Mouse (Mus musculus) gastrocnemius, postnatal 4 days (tissue): ENCODE measurements around the gene Dtx4. TPM values are rescaled to one million over a fixed set of nuclear protein-coding genes. Genes with fewer than 3 reads are reported as not detected.
"Not testable (repeated sequence)": the region's sequence is repeated elsewhere in the genome, so short reads cannot be mapped to it uniquely, and the experiment has no call there.

ENCODE experiments used
- DNase-seq, 2 experiments: peaks; one replicate each; pipeline ENCODE4 v3.0.0; 2021 to 2022; ENCODE audit warnings: low spot score in 2 of 2, mixed read lengths in 2 of 2
- long read RNA-seq, 2 experiments: library from polyadenylated mRNA; stranded (forward); transcript quantifications; one replicate each; pipeline ENCODE4 v2.0.0; 2021
- total RNA-seq, 2 experiments: library from RNA; stranded (reverse); gene quantifications; 2 replicates each; pipeline ENCODE4 v1.2.3; 2021

Gene Dtx4
- 10 to 100 TPM; 33.2 to 37.5 TPM for total RNA-seq
- long read RNA-seq, experiment 1, full-length matches to known transcripts = 12 of 32 reads
- long read RNA-seq, experiment 1, partial matches to known transcripts = 8 of 32 reads
- long read RNA-seq, experiment 1, other reads (novel, unspliced or antisense) = 12 of 32 reads
- long read RNA-seq, experiment 2, full-length matches to known transcripts = 20 of 51 reads
- long read RNA-seq, experiment 2, partial matches to known transcripts = 11 of 51 reads
- long read RNA-seq, experiment 2, other reads (novel, unspliced or antisense) = 20 of 51 reads

DNA sequence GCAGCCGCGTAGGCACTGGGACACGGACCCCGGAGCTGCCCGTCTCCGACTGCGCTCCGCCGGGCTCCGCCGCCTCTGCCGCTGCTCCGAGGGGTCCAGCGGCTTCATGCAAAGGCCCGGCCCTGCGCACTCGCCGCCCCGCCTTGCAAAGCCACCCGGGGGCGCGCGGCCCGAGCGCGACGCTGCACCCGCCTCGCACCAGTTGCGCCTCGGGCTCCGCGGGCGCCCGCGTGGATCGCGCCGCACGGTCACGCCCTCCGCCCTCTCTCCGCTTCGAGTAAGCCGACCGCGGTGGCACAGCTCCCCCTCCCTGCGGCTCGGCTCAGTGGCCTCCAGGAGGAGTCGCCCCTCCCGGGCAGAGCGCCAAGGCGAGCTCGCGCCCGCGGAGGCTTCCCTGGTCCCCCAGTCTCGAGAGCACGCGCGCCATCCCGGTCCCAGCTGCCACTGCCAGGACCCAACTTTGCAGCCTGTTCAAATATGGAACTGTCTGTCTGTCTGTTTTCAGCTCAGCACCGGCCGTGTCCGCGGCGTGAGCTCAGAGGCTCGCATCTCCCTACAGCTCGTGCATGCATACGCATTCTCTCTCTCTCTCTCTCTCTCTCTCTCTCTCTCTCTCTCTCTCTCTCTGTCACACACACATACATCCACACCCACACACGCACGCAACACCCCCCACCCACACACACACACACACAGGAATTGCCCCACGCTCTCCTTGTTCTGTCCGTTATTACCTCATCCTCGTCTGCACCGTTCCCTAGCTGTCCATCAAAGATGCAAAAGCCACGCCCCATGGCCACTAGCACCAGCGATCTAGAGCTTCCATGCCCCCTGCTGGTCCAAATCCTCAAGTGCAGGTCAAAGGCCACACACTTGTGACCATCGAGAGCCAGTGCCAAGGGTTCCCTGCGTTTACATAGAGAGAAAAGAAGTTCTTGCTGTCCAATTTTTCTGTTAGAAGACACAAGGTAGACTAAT, at the start of gene Dtx4:
Gene Dtx4 (minus strand): TSS at position 85 of the 978 bp plus-strand sequence.
- DNase-seq = peak; percentile 89 to 94

DNA sequence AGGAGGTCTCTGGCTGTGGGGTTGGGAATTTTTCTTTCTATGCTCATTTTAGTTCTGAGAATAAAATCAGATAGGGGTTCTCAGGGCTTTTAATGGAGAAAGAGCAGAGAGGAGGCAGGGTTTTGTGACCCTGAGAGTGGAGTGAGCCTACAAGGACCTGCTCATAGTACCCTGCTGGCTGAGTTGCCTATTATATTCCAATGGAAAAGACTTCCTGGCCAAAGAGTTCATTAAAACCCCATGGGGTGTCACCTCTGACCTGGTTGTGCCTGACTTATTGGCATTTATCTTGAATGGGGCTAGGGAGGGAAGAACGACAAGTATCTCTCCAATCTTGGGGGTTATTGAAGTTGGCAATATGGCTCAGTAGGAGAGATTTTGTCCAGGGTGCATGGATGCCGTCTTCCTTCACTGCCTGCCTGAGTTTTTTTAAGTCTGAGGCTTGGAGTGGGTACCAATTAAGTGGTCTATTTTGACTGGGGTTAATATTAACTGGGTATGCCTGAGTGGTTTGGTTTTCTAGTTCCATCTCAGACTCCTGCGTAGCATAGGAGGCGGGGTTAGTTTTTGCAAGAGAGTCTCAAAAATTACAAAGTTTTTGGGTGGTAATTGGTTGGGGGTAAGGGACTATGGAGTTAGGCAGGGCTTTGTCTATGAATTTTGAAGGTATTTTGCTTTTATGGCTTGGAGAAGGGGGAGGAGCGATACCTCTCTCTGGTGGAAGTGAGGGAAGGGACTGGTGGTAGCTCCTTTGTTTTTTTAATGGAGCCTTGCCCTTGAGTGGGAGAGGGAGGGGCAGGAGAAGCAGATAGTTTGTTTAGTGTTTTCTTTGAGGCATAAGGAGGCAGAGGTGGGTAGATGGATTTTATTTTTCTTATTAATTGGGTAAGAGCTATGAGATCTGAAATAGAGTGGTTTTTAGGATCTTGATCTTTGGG, 49.0 kb upstream of the Dtx4 start:
- DNase-seq = no peak

GRCm38 (mm10) chr19:12549166-12549565, 47.9 kb upstream of the Dtx4 start:
- DNase-seq = peak in 1 of 2 experiments; percentile 36

GRCm38 (mm10) chr19:12545440-12545839, 44.2 kb upstream of the Dtx4 start, which contains the start of gene Fam111a:
Gene Fam111a, plus strand, starts transcription at chr19:12545740.
- not testable (repeated sequence) for DNase-seq

- no peak for DNase-seq
These were observed 40.4 kb upstream of the Dtx4 start for GRCm38 (mm10) chr19:12541644-12542043.

DNA sequence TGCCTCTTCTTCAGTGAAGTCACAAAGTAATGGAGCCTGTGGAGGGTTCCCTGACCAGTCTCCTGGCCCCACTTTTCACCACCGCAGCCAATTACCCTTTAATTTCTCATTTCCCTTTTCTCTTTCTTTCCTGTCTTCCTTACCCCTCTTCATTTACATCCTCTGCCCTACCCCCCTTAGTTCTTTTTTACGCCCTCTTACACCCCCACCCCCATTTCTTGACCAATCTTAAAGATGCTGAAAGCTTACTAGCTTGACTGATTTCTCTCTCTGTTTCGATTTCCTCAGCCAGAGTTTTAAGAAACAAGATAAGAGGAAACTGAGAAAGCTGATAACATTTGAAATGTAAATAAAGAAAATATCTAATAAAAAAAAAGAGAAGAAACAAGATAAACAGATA, 39.5 kb upstream of the Dtx4 start:
- DNase-seq = no peak

GRCm38 (mm10) chr19:12539975-12540374, 38.7 kb upstream of the Dtx4 start:
- DNase-seq = no peak

DNA sequence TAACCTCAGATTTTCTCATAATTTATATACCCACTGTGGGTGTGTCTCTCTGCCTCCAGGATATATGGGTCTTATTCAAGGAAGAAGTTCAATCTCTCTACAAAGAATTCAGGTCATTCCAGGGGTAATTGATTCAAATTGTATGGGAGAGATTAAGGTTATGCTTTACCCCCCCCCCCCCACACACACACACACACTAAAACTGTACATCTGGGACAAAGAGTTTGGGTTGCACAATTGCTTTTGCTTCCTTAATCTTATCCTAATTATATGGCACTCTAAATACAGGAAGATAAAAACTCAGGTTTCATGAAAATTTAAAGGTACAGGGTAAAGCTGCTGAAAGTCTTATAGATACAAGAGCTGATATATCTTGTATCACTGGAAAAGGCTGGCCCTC, 35.9 kb upstream of the Dtx4 start:
- no peak for DNase-seq

GRCm38 (mm10) chr19:12523377-12523776, 22.1 kb upstream of the Dtx4 start:
- DNase-seq = no peak

DNA sequence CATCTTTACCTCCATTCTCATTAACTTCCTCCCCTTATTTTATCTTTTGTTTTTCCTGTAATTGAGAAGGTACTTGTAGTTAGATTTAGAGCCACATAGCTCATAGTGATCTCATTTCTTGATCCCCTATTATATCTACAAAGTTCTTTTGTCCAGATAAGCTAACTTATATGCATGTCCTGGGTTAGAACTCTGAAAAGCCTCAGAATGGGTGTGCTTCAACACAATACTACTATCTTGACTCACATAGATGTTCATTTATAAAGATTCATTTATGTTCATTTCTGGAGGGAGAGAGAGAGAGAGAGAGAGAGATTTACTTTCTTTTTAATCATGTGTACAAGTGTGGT, 17.3 kb upstream of the Dtx4 start:
- DNase-seq = no peak

- DNase-seq = peak; percentile 23 to 45
These were observed 16.7 kb upstream of the Dtx4 start for GRCm38 (mm10) chr19:12517671-12518540.

GRCm38 (mm10) chr19:12514621-12515020, 13.4 kb upstream of the Dtx4 start:
- DNase-seq = no peak

- DNase-seq = no peak
These were observed 1.5 kb upstream of the Dtx4 start for GRCm38 (mm10) chr19:12502756-12503155.

DNA sequence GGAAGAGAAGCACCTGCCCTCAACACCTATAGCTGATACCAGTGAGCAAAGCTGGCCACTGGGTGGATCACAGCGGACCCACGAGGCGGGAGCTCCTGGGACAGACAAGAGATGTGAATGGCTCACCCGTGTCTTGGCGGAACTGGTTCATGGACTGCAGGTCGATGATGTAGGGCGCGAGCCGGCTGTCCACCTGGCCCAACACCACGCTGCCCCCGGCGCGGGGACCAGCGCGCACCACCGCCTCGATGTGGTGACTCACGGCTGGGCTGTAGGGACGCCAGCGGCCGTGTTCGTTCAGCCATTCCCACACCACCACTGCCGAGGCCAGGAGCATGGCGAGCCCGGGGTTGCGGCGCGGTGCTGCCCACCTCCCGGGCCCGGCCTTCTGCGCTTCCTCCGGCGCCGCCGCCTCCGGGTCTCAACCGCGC, 358 bp downstream of the Dtx4 start:
- DNase-seq = peak; percentile 36 to 56

- DNase-seq = peak; percentile 27 to 56
These were observed 1.1 kb downstream of the Dtx4 start for GRCm38 (mm10) chr19:12500124-12500523.

GRCm38 (mm10) chr19:12499485-12499884, 1.8 kb downstream of the Dtx4 start:
- DNase-seq = no peak

DNA sequence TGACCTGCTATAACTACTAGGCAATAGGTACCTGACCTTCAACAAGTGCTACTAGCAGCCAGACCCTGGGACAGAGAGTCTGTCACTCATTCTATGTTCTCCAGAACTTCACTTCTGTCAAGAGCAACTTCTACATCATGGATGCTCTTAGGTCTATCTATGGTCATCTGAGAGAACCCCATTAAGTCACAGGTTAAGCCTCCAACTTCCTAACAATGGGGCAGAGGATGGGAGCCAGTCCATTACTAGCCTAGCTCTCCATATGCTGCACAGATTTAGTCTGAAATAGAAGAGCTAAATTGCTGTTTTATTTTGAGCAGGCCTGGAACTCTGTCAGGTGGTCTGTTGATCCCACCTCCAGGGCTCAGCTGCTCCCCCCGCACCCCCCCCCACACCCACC, 2.3 kb downstream of the Dtx4 start:
- DNase-seq = no peak

DNA sequence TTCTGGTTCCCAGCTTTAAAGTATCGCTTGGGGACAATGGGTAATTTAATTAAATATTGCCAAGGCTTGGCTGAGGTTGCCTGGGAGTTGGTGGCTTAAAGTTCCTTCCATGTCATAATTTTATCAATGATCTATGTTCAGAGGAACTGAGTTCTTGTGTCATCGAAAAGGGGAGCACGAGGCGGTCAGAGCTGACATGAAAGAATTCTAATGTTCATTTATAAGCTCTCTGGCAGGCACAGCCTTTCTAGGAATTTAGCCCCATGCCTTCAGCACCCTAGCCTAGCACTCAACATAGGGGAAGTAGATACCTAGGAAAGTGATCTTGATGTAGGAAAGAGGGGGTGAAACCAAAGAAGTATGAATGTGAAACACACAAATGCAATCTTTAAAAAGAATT, 2.9 kb downstream of the Dtx4 start:
- DNase-seq = no peak

GRCm38 (mm10) chr19:12497909-12498308, 3.3 kb downstream of the Dtx4 start:
- DNase-seq = no peak

DNA sequence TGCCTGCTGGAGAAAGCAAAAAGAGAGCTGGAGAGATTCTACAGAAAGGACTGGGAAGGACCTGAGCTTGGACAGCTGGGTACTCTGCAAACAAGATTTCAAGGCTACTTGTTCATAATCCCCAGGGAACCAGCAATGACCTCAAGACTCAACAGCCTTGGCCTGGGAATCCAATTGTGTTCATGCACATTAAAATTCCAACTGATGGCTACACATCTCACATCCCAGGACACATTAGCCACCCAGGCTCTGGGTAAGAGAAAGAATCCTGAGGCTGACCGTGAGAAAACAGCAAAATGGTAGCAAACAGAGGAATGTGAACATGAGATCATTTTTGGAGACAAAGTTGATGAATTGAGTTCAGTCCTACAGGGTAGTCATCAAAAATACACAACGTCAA, 5.0 kb downstream of the Dtx4 start:
- no peak for DNase-seq
